Mouse (Mus musculus) embryonic facial prominence, embryonic 10.5 days (tissue): ENCODE measurements around the gene Tmem236. TPM values are rescaled to one million over a fixed set of nuclear protein-coding genes. Genes with fewer than 3 reads are reported as not detected.

Experiments used
- microRNA counts: library from miRNA; unstranded; fragments of <30 nt; microRNA quantifications from one replicate; lab custom pipeline; 2017
- microRNA-seq: library from miRNA; unstranded; fragments of <30 nt; microRNA quantifications from one replicate; pipeline ENCODE4, GENCODE M21; 2017
- polyA plus RNA-seq: library from polyadenylated mRNA; unstranded; fragments of >200 nt; fragmentation: Nextera tagmentation; extraction: Ambion mirVana; gene quantifications from 2 replicates; pipeline ENCODE4 v1.2.1, GENCODE M21; 2016

Gene Tmem236
- polyA plus RNA-seq, 1 experiment from 2014 or later = not detected

MicroRNAs within 50 kb of the gene (microRNA counts, 519-probe panel; counts per million panel counts)
- microRNA mmu-miR-511 (lab: Ali Mortazavi, UCI) = 188 counts per million, percentile 57 among the panel's probes with 10 or more counts

Small RNA genes within 50 kb of the gene (microRNA-seq; reads per million reads assigned to microRNA genes)
- not detected for gene Mir511

Other genes with a start within 250 kb of the Tmem236 start
- 38.9 and 45.5 TPM in 2 replicates for gene Hacd1, start 118.4 kb upstream of the Tmem236 start, polyA plus RNA-seq
- 78.2 and 86.8 TPM in 2 replicates for gene Stam, start 100.4 kb upstream of the Tmem236 start, polyA plus RNA-seq
- 1.5 and 2.2 TPM in 2 replicates for gene Mrc1, start 54.9 kb downstream of the Tmem236 start, polyA plus RNA-seq
- gene Slc39a12, start 213.8 kb downstream of the Tmem236 start, polyA plus RNA-seq = 0.09 TPM in 1 of 2 replicates, not detected in the other